Mouse (Mus musculus) cerebellum, adult 11-12 months (tissue): ENCODE results near the gene Pald1.

Experiments
- DNase-seq: peaks from one replicate; pipeline ENCODE4 v3.0.0; 2022

Pald1 gene

DNA sequence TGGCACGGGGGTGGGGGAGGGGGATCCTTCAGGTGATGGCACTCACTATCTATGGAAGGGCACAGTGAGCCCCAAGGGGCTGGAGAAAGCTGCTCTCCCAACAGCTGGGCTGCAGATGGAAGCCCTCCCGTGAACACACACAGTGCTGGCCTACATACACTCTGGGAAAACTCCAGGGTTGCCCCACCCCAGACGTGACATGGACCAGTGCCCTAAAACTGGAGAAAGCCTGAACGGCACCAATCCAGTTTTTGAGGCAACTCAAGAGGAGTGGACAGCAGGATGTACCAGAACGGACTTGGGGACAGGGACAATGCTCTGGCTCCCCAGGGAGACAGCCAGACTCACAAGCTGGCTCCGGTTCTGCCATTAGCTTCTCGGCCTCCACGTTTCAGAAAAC lies 58.6 kb downstream of the Pald1 start:
- no peak for DNase-seq

GRCm38 (mm10) chr10:61318527-61318926 lies 64.8 kb downstream of the Pald1 start:
- no peak for DNase-seq

GRCm38 (mm10) chr10:61315324-61315880 lies 67.9 kb downstream of the Pald1 start:
- no peak for DNase-seq

- no peak for DNase-seq
Measured at GRCm38 (mm10) chr10:61313750-61314149, 69.6 kb downstream of the Pald1 start.

DNA sequence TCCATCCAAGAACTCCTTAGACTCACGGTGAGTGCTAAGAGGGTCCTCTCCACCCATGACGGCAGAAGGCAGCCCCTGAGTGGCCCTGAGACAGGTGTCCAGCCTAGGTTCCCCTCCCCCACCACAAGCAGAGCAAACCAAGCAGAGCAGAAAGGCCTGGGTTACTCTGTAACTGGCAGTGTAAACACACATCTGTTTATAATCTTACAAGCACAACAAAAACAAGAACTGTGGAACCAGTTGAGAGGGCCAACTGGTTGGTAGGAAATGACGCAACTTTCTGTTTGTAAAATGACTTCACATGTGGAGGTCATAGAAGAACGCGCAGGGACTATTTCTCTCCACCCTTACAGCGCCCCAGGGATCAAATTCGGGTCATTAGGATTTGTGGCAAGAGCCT lies 70.6 kb downstream of the Pald1 start:
- no peak for DNase-seq

DNA sequence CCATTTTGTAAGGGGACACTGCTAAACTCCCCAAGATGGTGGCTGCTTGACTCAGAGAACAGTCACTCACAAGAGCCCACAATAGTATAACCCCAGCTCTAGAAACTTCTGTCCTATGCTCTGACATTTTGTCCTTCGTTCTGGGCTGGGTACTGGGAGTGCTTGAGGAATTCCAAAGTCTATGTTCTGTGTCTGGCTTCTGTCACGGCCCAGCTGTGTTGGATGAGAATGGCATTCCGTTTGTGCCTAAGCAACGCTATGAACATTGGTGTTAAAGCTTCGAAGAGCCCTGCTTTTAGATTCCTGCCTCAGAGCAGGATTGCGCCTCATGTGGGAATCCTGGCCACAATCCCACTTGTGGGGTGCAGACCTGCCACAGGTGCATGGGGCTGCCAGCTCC lies 71.2 kb downstream of the Pald1 start:
- DNase-seq = no peak

DNA sequence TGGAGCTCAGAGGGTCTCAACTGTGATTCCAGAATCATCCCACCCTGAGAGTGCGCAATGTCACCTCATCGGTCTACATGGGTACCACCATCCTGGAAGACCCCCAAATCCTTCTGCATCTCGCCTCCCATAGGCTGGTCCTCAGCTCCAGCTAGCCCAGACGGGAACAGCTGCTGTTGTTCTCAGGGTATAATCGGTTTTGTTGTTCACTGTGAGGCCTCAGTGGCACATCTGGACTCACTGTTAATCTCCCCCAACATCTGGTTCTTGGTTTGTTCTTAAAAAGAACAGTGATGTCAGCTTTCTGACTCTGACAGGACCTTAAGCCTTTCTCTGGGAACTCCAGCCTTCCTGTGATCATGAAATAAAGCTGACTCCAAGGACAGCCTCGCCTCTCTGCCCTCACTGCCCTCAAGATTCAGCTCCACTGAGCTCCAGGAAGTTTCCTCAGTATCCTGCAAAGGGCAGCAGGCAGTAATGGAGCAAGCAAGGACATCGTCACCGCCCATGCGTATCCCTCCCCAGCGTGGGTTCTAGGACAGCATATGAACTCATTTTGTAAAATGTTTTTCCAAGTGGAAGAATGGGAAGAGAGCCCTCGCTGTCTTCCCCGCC lies 74.5 kb downstream of the Pald1 start:
- no peak for DNase-seq

DNA sequence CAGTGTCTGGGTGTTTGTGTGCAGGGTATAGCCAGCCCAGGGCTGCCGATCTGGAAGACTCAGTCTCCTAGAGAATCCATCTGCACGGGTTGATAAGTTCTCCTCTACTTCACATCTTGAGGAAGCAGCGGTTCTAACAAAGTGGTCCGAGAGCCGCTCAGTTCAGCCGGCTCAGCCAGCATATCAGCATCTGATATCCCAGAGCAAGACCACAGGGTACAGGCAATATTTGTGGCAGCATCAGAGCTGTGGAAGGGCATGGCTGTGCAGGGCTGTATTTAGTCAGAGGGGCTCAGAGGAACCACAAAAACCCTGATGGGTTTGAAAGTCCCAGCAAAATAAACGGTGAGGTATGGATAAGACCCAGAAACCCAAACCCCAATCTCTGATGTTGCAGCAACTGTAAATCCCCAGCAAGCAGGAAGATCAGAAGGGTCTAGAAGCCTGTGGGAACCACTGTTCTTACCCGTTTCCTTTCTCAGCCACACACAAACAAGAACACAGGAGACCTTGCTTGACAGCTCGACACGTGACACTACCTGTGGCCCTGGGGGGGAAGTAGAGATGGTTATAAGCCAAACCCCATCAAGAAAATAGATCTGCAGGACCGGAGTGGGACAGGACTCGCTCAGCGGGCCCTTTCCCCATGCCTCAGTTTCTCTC lies 77.3 kb downstream of the Pald1 start:
- no peak for DNase-seq

DNA sequence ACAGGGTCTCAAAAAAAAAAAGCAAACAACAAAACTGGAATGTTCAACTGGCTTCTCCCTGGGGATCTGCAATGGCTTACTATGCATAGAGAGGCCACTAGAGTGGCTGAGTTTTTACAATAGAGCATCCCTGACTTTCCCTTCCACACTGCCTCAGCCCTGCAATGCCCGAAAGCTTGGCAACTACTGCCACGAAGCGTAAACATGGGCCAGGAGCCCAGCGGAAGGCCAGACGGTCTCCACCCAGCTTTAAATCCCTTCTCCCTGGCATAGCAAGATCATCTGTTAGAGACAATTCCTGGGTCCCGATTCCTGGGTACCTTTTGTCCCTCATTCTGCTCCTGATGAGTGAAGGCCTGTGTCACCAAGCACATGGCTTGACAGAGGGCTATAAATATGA lies 79.3 kb downstream of the Pald1 start:
- no peak for DNase-seq

DNA sequence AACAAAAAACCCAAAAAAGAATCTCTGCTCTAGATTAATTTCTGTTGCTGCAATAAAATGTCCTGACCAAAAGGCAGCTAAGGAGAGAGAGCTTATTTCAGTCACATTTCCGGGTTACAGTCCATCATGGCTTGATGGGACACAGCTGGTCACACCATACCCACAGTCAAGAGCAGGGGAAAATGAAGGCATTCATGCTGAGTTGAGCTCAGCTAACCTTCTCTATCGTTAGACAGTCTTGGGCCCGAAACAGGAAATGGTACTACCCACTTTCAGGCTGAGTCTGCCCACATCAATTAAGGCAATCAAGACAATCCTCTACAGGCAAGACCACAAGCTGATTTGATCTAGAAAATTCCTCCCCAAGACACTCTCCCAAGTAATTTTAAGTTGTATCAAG lies 82.3 kb downstream of the Pald1 start:
- no peak for DNase-seq

DNA sequence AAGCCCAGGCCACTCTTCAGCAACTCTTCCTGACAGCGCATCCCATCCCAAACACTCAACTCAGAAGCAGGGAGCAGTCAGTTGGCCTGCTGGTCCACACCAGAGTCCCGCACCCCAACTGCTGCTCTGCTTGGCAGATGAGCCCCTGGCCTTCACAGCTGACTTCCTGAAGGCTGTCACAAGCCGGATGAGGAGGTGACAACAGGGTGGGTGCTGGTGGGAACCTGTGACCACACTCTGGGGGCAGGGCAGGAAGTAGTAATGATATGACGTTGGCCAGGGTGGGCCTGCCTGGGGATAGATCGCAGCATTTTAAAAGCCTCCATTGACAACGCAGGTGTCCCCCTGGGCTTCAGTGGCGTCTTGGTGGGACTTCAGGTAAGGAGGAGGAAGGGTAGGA lies 85.9 kb downstream of the Pald1 start, which contains the start of gene Prf1:
Gene Prf1 (plus strand): TSS at position 357 of the 400 bp plus-strand sequence.
- no peak for DNase-seq

DNA sequence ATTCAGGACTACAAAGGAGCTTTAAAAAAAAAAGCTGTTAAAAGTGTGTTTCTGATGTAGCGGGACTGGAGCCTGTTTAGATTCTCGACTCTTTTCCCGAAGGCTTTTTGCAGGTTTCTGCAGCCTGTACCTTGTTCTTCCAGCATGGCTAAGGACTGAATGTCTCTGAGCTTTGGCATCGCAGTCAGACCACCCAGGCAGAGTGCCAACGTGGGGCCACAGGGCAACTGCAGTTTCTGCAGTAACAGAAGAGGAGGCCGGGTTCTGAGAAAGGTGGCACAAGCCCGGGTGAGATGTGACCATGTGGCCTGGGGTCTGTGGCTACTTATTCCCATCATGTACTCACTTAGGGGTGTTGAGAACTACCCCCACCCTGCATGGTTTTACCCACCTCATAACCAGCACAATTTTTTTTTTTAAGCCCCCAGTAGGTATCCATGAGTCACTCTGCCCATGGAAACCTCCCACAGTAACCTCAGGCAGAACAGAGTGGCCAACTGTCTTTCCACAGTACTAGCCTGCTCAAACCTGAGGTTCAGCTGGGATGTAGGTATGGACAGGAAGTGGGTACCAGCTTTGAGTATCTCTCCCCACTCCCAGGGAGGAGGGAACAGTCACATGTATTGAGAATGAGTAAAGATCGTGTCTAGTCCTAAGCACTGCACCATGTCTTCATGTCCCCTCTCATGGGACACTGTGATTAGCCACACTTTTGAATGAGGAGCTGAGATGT lies 86.5 kb downstream of the Pald1 start:
- DNase-seq = no peak

GRCm38 (mm10) chr10:61294242-61294641 lies 89.1 kb downstream of the Pald1 start:
- no peak for DNase-seq

DNA sequence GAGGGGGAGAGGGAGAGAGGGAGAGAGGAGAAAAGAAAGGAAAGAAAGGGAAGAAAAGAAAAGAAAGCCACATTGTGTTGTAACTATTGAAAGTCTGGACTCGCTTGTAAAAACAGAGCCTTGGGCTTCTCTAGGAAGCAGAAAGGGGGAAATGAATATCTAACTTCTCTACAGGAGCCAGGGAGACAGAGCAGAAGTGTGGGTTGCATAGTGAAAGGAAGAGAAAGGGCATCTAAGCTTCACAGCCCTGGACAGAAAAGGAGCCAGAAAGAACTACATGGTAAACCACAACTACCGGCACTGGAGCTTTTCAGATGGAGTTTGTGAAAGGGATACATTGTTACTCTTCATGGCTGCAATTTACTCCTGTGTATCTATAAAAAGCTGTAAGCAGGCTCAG lies 92.9 kb downstream of the Pald1 start:
- no peak for DNase-seq

GRCm38 (mm10) chr10:61290016-61290415 lies 93.3 kb downstream of the Pald1 start:
- no peak for DNase-seq

- DNase-seq = no peak
Measured at GRCm38 (mm10) chr10:61286246-61286645, 97.1 kb downstream of the Pald1 start.

GRCm38 (mm10) chr10:61285271-61285670 lies 98.1 kb downstream of the Pald1 start:
- peak; percentile 49 for DNase-seq

GRCm38 (mm10) chr10:61284309-61284708 lies 99.0 kb downstream of the Pald1 start:
- no peak for DNase-seq

DNA sequence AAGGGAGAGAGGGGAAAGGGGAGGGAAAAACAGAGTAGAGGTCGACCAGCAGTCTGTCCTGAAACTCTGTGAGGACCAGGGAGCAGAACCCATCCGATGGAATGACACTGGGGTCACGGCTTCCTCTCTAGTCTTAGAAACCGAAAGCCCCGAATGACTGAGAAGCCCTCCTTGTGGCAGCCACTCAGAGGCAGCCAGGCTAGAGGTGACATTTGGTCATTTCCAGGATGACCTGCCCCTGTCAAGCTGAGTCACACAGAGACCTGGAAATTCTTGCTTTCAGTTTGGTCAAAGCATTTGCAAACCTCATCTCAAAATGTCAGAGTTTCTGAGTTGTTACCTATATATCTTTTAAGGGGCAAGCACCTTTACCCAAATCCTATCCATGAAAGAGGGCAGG lies 102.2 kb downstream of the Pald1 start:
- no peak for DNase-seq

DNA sequence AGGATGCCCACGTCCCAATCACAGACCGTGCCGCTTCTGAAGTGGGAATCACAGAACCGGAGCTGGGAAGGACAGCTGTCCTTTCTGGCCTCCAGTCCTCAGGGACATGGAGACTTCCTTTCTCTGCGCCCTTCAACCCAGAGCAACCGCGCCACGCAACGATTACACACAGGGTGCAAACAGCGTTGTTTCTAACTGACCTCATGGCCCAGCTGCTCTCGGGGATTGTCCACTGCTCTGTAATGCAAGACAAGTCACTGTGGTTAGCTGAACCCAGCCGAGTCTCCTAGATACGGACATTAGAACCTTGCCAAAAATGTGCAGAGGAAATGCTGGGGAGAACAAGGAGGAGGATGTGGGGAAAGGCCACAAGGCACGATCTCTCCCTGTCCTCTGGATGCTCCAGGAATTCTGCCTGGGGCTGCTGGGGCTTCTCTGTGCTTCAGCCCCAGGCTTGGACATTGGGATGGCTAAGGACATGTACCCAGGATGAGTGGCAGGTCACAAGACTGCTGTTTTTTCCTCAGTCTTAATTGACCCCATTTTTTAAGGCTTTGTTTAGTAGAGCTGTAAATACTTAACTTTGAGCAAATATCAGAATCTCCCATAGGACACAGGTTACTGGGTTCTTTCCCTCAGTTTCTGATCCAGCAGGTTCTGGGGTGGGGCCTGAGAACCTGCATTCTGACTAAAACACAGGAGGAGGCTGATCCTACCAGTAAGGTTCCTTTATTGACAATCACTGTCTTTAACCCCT lies 105.2 kb downstream of the Pald1 start:
- DNase-seq = no peak

- no peak for DNase-seq
Measured at GRCm38 (mm10) chr10:61277051-61277450, 106.3 kb downstream of the Pald1 start.

DNA sequence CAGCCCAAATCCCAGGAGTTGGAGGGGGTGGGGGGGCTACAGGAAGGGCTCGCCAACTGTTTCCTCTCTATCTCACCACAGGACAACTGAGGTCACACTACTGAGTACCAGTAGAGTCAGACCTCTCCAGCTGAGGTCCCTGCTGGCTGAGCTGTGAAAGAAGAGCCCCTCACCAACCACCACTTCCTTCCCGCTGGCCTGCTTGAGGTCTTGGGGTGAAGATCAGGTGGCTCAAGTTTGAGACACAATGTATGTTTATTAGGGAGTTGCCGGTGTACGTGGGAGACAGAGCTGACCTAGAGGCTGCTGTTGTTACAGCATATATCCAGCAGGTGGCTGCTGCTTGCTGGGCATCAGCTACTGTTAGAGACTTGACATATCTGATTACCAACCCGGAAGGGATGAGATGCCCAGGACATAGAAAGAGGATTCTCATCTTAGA lies 107.6 kb downstream of the Pald1 start:
- DNase-seq = no peak

GRCm38 (mm10) chr10:61274532-61274931 lies 108.8 kb downstream of the Pald1 start:
- no peak for DNase-seq
